Mouse (Mus musculus) brain, embryonic 14.5 days (tissue): ENCODE results near the gene Tmem104.

Experiments used
- CTCF ChIP-seq: fragments of 200-500 bp; IDR thresholded peaks from 2 replicates; pipeline ENCODE4 v1.5.1; 2012; ENCODE audit warnings: inconsistent platforms, mild to moderate bottlenecking, moderate library complexity, borderline replicate concordance; ENCODE audit not compliant: insufficient read depth, insufficient read length; ENCODE audit errors: extremely low read depth
- POLR2A ChIP-seq: fragments of 200-500 bp; IDR thresholded peaks from 2 replicates; pipeline ENCODE4 v1.6.1; 2012; ENCODE audit warnings: mild to moderate bottlenecking, inconsistent platforms, borderline replicate concordance; ENCODE audit not compliant: poor library complexity, insufficient read depth, insufficient read length, severe bottlenecking; ENCODE audit errors: extremely low read depth

DNA sequence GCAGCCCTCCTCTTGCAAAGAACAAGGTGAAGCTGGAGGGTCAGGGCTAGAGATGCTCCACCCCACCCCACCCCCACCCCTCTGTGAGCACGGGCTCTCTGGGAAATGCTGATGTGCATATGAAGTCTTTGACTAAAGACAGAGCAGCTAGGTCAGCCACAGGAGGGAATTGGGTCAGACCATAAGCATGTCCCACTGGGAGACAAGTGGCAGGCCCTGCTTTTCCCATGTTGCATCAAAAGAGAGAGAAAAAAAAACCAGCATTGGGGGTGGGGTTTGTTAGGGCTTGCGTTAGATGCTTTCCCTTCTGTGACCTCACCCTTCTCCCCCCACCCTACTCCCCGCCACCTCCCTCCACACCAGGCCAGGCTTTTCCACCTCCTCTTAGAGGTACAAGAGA lies 60.0 kb downstream of the Tmem104 start:
- TF ChIP-seq POLR2A (no peak), CTCF (no peak)
